Mouse (Mus musculus) macrophage (primary cell): ENCODE results near the gene Tmem183a. TPM values are rescaled to one million over a fixed set of nuclear protein-coding genes. Genes with fewer than 3 reads are reported as not detected.

Source experiments
- H3K27ac ChIP-seq: fragments of 350-480 bp; formaldehyde crosslinking; 2 replicates; pipeline ENCODE4 v1.9.0; 2021
- H3K36me3 ChIP-seq: fragments of 350-480 bp; formaldehyde crosslinking; 2 replicates; pipeline ENCODE4 v1.9.0; 2021; ENCODE audit errors: inconsistent target
- H3K4me3 ChIP-seq: fragments of 350-480 bp; formaldehyde crosslinking; 2 replicates; pipeline ENCODE4 v1.9.0; 2021; ENCODE audit errors: inconsistent target
- H3K79me2 ChIP-seq: fragments of 350-480 bp; formaldehyde crosslinking; 2 replicates; pipeline ENCODE4 v1.9.0; 2021; ENCODE audit errors: inconsistent target
- WGBS: methylation state at CpG from one replicate; pipeline ENCODE4 v1.1.7; 2026; ENCODE audit warnings: inconsistent platforms; ENCODE audit not compliant: missing documents; 5-methylcytosine and 5-hydroxymethylcytosine counted together
- polyA plus RNA-seq: library from polyadenylated mRNA; stranded (reverse); fragments of 250-400 nt; gene quantifications from 3 replicates; pipeline ENCODE4 v1.2.4, GENCODE M21; 2018; ENCODE audit warnings: inconsistent platforms
- total RNA-seq, 78 experiments: library from RNA; depleted of rRNA; stranded (reverse); fragments of 250-400 nt; gene quantifications; 1 replicate in 9 of 78; 2 replicates in 24 of 78; 3 replicates in 43 of 78; 4 replicates in 2 of 78; pipeline ENCODE4 v1.2.4; 2018; ENCODE audit warnings: inconsistent platforms in 56 of 78

The Tmem183a gene
- 100 to 1,000 TPM in 6 of 26 experiments, 10 to 100 TPM in 20; 52.3 to 127 (median 89.5) TPM for total RNA-seq (2018; cell fraction: chromatin; rRNA removed)
- 10 to 100 TPM; 26.1 to 43.5 (median 32.5) TPM for total RNA-seq (2018; cell fraction: cytosol; rRNA removed)
- total RNA-seq (2018; cell fraction: nucleus; rRNA removed), result 100 to 1,000 TPM in 2 of 26 experiments, 10 to 100 TPM in 24; 39.2 to 139 (median 63.6) TPM
- polyA plus RNA-seq, result 31.9 to 35.6 TPM (median 34.8 TPM) in 3 replicates

DNA sequence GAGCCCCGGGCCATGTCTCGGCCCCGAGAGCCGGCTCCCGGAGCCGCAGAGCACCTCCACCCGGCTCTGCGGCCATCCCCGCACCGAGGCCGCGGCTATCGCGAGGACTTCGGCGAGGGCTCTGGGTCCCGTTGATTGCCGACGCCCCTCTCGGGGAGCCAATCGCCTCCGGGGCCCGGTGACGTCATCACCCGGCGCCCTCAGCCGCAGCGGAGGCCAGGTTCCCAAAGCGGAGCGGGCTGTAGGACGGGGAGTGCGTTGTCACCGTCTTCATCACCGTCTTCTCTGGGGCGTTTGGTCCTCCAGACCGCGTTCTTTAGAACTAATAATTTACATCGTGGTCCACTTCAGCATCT lies at the start of gene Tmem183a:
Gene Tmem183a (minus strand): TSS at position 123 of the 356 bp plus-strand sequence.
- H3K36me3 ChIP-seq, result peaks cover 26% of the 10 kb centered on the region; the same call in 1 of the 2 replicates
- peak within 1 kb of the TSS; percentile 67 for H3K27ac ChIP-seq

DNA sequence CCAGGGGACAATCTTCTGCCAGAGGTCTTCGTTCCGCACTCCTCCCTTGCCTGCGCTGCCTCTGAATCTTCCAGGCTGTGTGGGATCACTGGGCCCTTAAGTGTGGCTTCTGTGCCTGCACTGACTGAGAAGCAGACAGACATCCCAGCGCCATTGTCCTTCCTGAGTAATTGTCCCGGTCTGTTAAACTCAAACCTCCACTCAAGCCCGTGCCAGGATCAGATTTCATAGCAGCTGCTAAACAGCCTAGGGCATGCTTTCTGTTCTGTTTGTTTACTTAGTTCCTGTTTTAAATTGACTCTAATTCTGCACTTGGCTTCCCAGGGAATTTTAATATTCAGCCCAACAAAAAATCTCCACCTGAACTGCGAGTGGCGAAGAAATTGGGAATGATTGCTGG lies 46.3 kb upstream of the Tmem183a start:
- Histone ChIP-seq H3K79me2 (peaks cover 14% of the 10 kb centered on the region), H3K27ac (no peak overlapping the region), H3K4me3 (no peak overlapping the region), H3K36me3 (peaks cover 41% of the 10 kb centered on the region)
- WGBS, result 96% methylated on average over 8 of the region's 8 CpGs

More for the DNA sequence above, at the start of gene Tmem183a:
- peaks cover 44% of the 10 kb centered on the region for H3K79me2 ChIP-seq
- under 1% methylated on average over 36 of the region's 38 CpGs for WGBS
- peak within 1 kb of the TSS; percentile 98 for H3K4me3 ChIP-seq

DNA sequence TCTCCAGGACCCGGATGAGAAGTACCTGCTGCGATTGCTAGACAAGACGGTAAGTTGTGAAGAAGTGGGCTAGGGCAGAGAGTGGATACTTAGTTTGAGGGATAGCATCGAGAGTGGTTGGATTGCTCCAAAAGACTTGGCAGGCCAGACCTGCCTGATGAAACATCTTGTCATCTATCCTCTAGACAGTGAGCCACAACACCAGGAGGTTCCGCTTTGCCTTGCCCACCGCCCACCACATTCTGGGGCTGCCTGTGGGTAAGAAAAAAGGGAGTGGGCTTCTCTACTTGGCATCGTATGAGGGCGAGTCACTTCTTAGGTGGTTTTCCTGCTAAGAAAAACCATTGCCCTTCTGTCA lies 44.6 kb upstream of the Tmem183a start:
- peaks cover 35% of the 10 kb centered on the region for H3K36me3 ChIP-seq
- peak overlapping the region; percentile 67 for H3K4me3 ChIP-seq
- peak overlapping the region; percentile 87 for H3K27ac ChIP-seq
- peaks cover 14% of the 10 kb centered on the region for H3K79me2 ChIP-seq
- 18% methylated on average over 8 of the region's 8 CpGs for WGBS

- peak within 1 kb of the TSS; percentile 87 for H3K27ac ChIP-seq
- WGBS, result 1% methylated on average over 42 of the region's 43 CpGs
- H3K4me3 ChIP-seq, result peak within 1 kb of the TSS; percentile 67
- peaks cover 33% of the 10 kb centered on the region for H3K36me3 ChIP-seq
- peaks cover 14% of the 10 kb centered on the region for H3K79me2 ChIP-seq
Measured at GRCm38 (mm10) chr1:134405509-134406413, 44.0 kb upstream of the Tmem183a start, which contains the start of gene Cyb5r1. Gene Cyb5r1 (plus strand): TSS chr1:134405559.

DNA sequence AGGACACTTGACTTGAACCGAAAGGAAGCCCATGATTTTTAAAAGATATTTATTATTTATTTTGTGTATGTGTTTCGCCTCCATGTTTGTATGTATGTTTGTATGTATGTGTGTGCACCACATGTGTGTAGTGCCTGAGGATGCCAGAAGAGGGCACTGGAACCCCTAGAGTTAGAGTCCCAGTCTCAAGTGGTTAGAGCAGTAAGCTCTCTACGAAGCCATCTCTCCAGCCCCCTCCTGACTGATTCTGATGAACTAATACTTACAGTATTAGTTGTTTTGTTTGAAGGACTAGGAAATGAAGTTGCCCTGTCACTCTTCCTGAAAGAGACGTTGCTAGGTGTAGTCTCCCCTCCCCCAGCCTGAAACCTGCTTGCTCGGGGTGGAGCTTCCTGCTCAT lies 38.0 kb upstream of the Tmem183a start:
- no peak overlapping the region for H3K27ac ChIP-seq
- 63% methylated on average over 3 of the region's 5 CpGs for WGBS
- no peaks in the 10 kb centered on the region for H3K36me3 ChIP-seq
- no peak overlapping the region for H3K4me3 ChIP-seq
- no peaks in the 10 kb centered on the region for H3K79me2 ChIP-seq

GRCm38 (mm10) chr1:134398210-134398609 lies 36.4 kb upstream of the Tmem183a start:
- H3K79me2 ChIP-seq, result no peaks in the 10 kb centered on the region
- H3K36me3 ChIP-seq, result no peaks in the 10 kb centered on the region
- no peak overlapping the region for H3K4me3 ChIP-seq
- 93% methylated on average over 12 of the region's 12 CpGs for WGBS
- H3K27ac ChIP-seq, result no peak overlapping the region

DNA sequence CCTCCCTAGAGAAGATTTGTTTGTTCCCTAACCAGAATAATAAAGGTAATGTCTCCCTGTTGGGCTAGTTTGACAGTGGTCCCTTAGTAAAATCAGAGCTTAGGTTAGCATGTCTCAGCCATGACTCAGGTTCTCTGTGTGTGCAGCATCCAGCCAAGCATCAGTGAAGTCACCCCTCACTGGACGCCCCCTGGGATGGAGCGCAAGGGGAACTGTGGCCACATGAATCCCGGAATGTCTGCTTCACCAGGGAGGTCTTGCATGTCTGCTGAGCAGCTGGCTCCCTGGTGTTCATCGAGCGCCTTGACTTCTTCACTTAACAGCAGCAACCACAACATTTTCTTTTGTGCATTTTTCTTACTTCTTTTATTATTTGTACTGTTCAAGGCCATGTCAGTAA lies 32.0 kb upstream of the Tmem183a start:
- Histone ChIP-seq H3K36me3 (no peaks in the 10 kb centered on the region), H3K4me3 (no peak overlapping the region), H3K27ac (no peak overlapping the region), H3K79me2 (no peaks in the 10 kb centered on the region)
- 87% methylated on average over 5 of the region's 5 CpGs for WGBS

GRCm38 (mm10) chr1:134385666-134386065 lies 23.9 kb upstream of the Tmem183a start, which contains the start of gene 4933406M09Rik:
Gene 4933406M09Rik (plus strand): TSS chr1:134385940.
- no peaks in the 10 kb centered on the region for H3K36me3 ChIP-seq
- no peak within 1 kb of the TSS for H3K27ac ChIP-seq
- H3K4me3 ChIP-seq, result no peak within 1 kb of the TSS
- no peaks in the 10 kb centered on the region for H3K79me2 ChIP-seq
- WGBS, result 100% methylated on average over 1 of the region's 1 CpGs

- H3K4me3 ChIP-seq, result no peak overlapping the region
- H3K36me3 ChIP-seq, result no peaks in the 10 kb centered on the region
- H3K79me2 ChIP-seq, result no peaks in the 10 kb centered on the region
- H3K27ac ChIP-seq, result no peak overlapping the region
Measured at GRCm38 (mm10) chr1:134385176-134385575, 23.4 kb upstream of the Tmem183a start.

GRCm38 (mm10) chr1:134384581-134384980 lies 22.8 kb upstream of the Tmem183a start:
- H3K4me3 ChIP-seq, result no peak overlapping the region
- WGBS, result 97% methylated on average over 4 of the region's 4 CpGs
- H3K27ac ChIP-seq, result no peak overlapping the region
- H3K79me2 ChIP-seq, result no peaks in the 10 kb centered on the region
- H3K36me3 ChIP-seq, result no peaks in the 10 kb centered on the region

GRCm38 (mm10) chr1:134381795-134382625 lies 20.2 kb upstream of the Tmem183a start:
- H3K27ac ChIP-seq, result no peak overlapping the region
- H3K79me2 ChIP-seq, result no peaks in the 10 kb centered on the region
- no peak overlapping the region; the same call in 1 of the 2 replicates for H3K4me3 ChIP-seq
- whole genome bisulfite sequencing, result 10% methylated on average over 19 of the region's 19 CpGs
- H3K36me3 ChIP-seq, result no peaks in the 10 kb centered on the region

DNA sequence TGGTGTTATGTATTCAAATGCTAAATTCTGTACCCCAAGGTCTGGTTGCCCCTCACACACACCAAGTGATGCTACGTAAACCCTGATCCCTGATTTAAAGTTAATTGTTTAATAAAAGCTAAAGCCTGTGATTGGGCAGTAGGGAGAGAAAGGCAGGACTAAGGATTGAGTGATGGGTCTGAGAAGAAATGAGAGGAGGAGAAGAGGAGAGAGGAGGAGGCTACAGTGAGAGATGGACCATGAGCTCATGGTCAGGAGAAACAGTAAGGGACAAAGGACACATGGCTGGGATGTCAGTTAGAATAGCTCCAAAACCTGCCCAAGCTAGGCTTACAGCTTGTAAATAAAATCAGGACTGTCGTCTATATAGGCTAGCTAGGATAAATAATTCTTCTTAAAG lies 19.3 kb upstream of the Tmem183a start:
- H3K79me2 ChIP-seq, result no peaks in the 10 kb centered on the region
- H3K36me3 ChIP-seq, result no peaks in the 10 kb centered on the region
- no peak overlapping the region for H3K4me3 ChIP-seq
- 95% methylated on average over 2 of the region's 2 CpGs for WGBS
- no peak overlapping the region for H3K27ac ChIP-seq

DNA sequence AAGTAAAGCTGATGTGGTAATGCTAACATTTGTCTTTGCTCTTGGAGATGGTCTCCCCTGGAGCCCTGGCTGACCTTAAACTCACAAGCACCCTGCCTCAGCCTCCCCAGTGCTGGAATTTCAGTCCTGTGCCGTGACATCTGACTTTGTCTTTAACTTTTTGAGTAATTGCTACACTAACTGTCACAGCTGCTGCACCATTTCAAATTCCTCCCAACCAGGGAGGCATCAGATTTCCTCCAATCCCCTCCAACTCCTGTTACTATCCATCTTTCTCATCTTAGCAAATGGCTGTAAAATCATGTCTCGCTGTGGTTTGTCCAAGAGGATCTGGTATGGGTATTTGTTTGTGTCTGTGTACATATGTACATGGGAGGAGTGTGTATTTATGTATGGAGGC lies 12.3 kb upstream of the Tmem183a start:
- WGBS, result 93% methylated on average over 2 of the region's 2 CpGs
- no peak overlapping the region for H3K4me3 ChIP-seq
- no peaks in the 10 kb centered on the region for H3K79me2 ChIP-seq
- no peak overlapping the region for H3K27ac ChIP-seq
- no peaks in the 10 kb centered on the region for H3K36me3 ChIP-seq

GRCm38 (mm10) chr1:134368777-134369337 lies 7.1 kb upstream of the Tmem183a start:
- Histone ChIP-seq H3K4me3 (no peak overlapping the region), H3K79me2 (no peaks in the 10 kb centered on the region), H3K27ac (no peak overlapping the region), H3K36me3 (no peaks in the 10 kb centered on the region)
- 53% methylated on average over 9 of the region's 9 CpGs for WGBS
